Comparison of ENCODE assay signal across 18 mouse cellular contexts in genomic region chr11:88314471-88314870, GRCm38 (mm10). TPM values are rescaled to one million over a fixed set of nuclear protein-coding genes. Genes with fewer than 3 reads are reported as not detected.
DNase-seq lines count a peak whose midpoint lies in the region; ATAC-seq and TF ChIP-seq lines count a peak whose summit lies in the region.
"Had no signal": no experiment of that assay in that cellular context is flagged by ENCODE, and none has a peak within 500 bp of the region (broad histone marks: within the 10 kb centered on the region; RNA-seq: fewer than 3 reads in every experiment).

No protein-coding gene starts in this region.

- no peak for DNase-seq in heart, adult 11 months
- DNase-seq in lung, embryonic 14.5 days, result peak; percentile 32
- no peak for DNase-seq in lung, adult 2 months
- DNase-seq in layer of hippocampus, adult 9-11 months, result no peak
- DNase-seq: cerebellum, adult 9-10 months; gastrocnemius, adult 2 months; left cerebral cortex, postnatal 4 days; lung, adult 18-20 months had no signal

- TF ChIP-seq CTCF in lung, embryonic 14.5 days (IDR thresholded peaks at IDR 0.05; ENCODE audit: low read depth), result no peak
- TF ChIP-seq CTCF in lung, adult 2 months (IDR thresholded peaks at IDR 0.05; ENCODE audit: insufficient read depth, low read length), result no peak

- no peak overlapping the region for H3K9ac ChIP-seq in heart, embryonic 13.5 days
- no peak overlapping the region for H3K9ac ChIP-seq in lung, embryonic 14.5 days
- no peak overlapping the region for H3K9ac ChIP-seq in hindbrain, embryonic 12.5 days
- no peak overlapping the region for H3K9ac ChIP-seq in neural tube, embryonic 13.5 days
- H3K9ac ChIP-seq: embryonic facial prominence, embryonic 13.5 days had no signal

- peaks cover 83% of the 10 kb centered on the region for H3K4me1 ChIP-seq in heart, embryonic 13.5 days
- H3K4me1 ChIP-seq in lung, embryonic 14.5 days (ENCODE audit: insufficient read depth), result peaks cover 14% of the 10 kb centered on the region; the same call in 1 of the 2 replicates
- H3K4me1 ChIP-seq in lung, adult 2 months (ENCODE audit: control insufficient read depth, insufficient read depth, low read length), result no peaks in the 10 kb centered on the region
- peaks cover 76% of the 10 kb centered on the region for H3K4me1 ChIP-seq in hindbrain, embryonic 12.5 days
- H3K4me1 ChIP-seq in neural tube, embryonic 13.5 days (replicated peaks), result peaks cover 76% of the 10 kb centered on the region

- no peaks in the 10 kb centered on the region for H3K9me3 ChIP-seq in heart, embryonic 13.5 days
- no peaks in the 10 kb centered on the region for H3K9me3 ChIP-seq in lung, embryonic 14.5 days (ENCODE audit: low read depth, low read length)
- H3K9me3 ChIP-seq in hindbrain, embryonic 12.5 days (replicated peaks), result no peaks in the 10 kb centered on the region
- no peaks in the 10 kb centered on the region for H3K9me3 ChIP-seq in neural tube, embryonic 13.5 days
- H3K9me3 ChIP-seq: embryonic facial prominence, embryonic 13.5 days had no signal

- H3K27ac ChIP-seq in heart, embryonic 13.5 days (replicated peaks), result peak overlapping the region; percentile 75
- no peak overlapping the region for H3K27ac ChIP-seq in lung, embryonic 14.5 days (ENCODE audit: low read depth)
- peak overlapping the region; percentile 79 for H3K27ac ChIP-seq in hindbrain, embryonic 12.5 days
- peak overlapping the region; percentile 59 for H3K27ac ChIP-seq in neural tube, embryonic 13.5 days (replicated peaks)
- H3K27ac ChIP-seq: embryonic facial prominence, embryonic 13.5 days; kidney, postnatal 0 days; layer of hippocampus, adult 2 months; stomach, postnatal 0 days had no signal

- 12% methylated on average over 6 of the region's 6 CpGs for WGBS in heart, embryonic 13.5 days
- 35% methylated on average over 6 of the region's 6 CpGs for WGBS in lung, embryonic 14.5 days
- WGBS in lung, adult 2 months, result 58% methylated on average over 6 of the region's 6 CpGs
- WGBS in hindbrain, embryonic 12.5 days, result 54% methylated on average over 6 of the region's 6 CpGs
- 29% methylated on average over 6 of the region's 6 CpGs for WGBS in neural tube, embryonic 13.5 days

- no peaks in the 10 kb centered on the region for H3K36me3 ChIP-seq in heart, embryonic 13.5 days
- no peaks in the 10 kb centered on the region for H3K36me3 ChIP-seq in lung, embryonic 14.5 days (ENCODE audit: insufficient read depth)
- no peaks in the 10 kb centered on the region for H3K36me3 ChIP-seq in hindbrain, embryonic 12.5 days
- no peaks in the 10 kb centered on the region for H3K36me3 ChIP-seq in neural tube, embryonic 13.5 days
- H3K36me3 ChIP-seq: embryonic facial prominence, embryonic 13.5 days had no signal

- no peak for TF ChIP-seq POLR2A in lung, adult 2 months (IDR thresholded peaks at IDR 0.05; ENCODE audit: borderline replicate concordance, extremely low read depth, low read depth, low read length)

- H3K4me3 ChIP-seq in heart, embryonic 13.5 days, result no peak overlapping the region
- H3K4me3 ChIP-seq in lung, embryonic 14.5 days (ENCODE audit: low read depth, low read length), result no peak overlapping the region
- H3K4me3 ChIP-seq in lung, adult 2 months (replicated peaks; ENCODE audit: extremely low read depth, low read depth, low read length), result no peak overlapping the region
- no peak overlapping the region for H3K4me3 ChIP-seq in hindbrain, embryonic 12.5 days
- H3K4me3 ChIP-seq in neural tube, embryonic 13.5 days, result no peak overlapping the region
- H3K4me3 ChIP-seq: embryonic facial prominence, embryonic 13.5 days; gastrocnemius, adult 2 months; layer of hippocampus, adult 2 months had no signal

- H3K27me3 ChIP-seq in heart, embryonic 13.5 days (replicated peaks), result no peaks in the 10 kb centered on the region
- H3K27me3 ChIP-seq in lung, embryonic 14.5 days (ENCODE audit: insufficient read depth, low read length), result no peaks in the 10 kb centered on the region
- H3K27me3 ChIP-seq in hindbrain, embryonic 12.5 days, result no peaks in the 10 kb centered on the region
- no peaks in the 10 kb centered on the region for H3K27me3 ChIP-seq in neural tube, embryonic 13.5 days

- peak overlapping the region; percentile 14; the same call in 1 of the 2 replicates for H3K4me2 ChIP-seq in heart, embryonic 13.5 days
- H3K4me2 ChIP-seq in lung, embryonic 14.5 days, result no peak overlapping the region
- no peak overlapping the region for H3K4me2 ChIP-seq in hindbrain, embryonic 12.5 days (replicated peaks)
- H3K4me2 ChIP-seq in neural tube, embryonic 13.5 days, result no peak overlapping the region
- H3K4me2 ChIP-seq: embryonic facial prominence, embryonic 13.5 days had no signal

- ATAC-seq in heart, embryonic 13.5 days (ENCODE audit: extremely low read depth, insufficient number of reproducible peaks, low FRiP score, low TSS enrichment), result no peak
- ATAC-seq in lung, embryonic 14.5 days (ENCODE audit: insufficient read depth), result no peak
- no peak for ATAC-seq in hindbrain, embryonic 12.5 days (ENCODE audit: low FRiP score)
- ATAC-seq in neural tube, embryonic 13.5 days (ENCODE audit: low read depth), result no peak
- ATAC-seq: intestine, embryonic 16.5 days had no signal

RNA-seq across cellular contexts. Expression of gene Ccdc182, which starts 20.6 kb away (rescaled TPM):
- 0.11 TPM in 1 of 2 replicates, not detected in the other for polyA plus RNA-seq in heart, embryonic 13.5 days (2015; fragmentation: Nextera tagmentation; extraction: Ambion mirVana)
- polyA plus RNA-seq in lung, embryonic 14.5 days (2014; fragmentation: Nextera tagmentation; extraction: Ambion mirVana), result not detected in 2 replicates
- not detected in 2 replicates for polyA plus RNA-seq in lung, adult 2 months (2012; rRNA removed)
- polyA plus RNA-seq in hindbrain, embryonic 12.5 days (2016; fragmentation: Nextera tagmentation; extraction: Ambion mirVana), result 3.8 and 4.3 TPM in 2 replicates
- polyA plus RNA-seq in neural tube, embryonic 13.5 days (2015; fragmentation: Nextera tagmentation; extraction: Ambion mirVana), result 3.1 and 4.1 TPM in 2 replicates
- polyA plus RNA-seq: cortical plate, adult 2 months; intestine, embryonic 16.5 days; liver, adult 2 months; stomach, postnatal 0 days had no signal
